Mouse (Mus musculus): ENCODE results near the gene Eef1akmt2. TPM values are rescaled to one million over a fixed set of nuclear protein-coding genes. Genes with fewer than 3 reads are reported as not detected.
A peak's percentile ranks its signal among the peaks of the same experiment; 100 is the strongest.

Gene Eef1akmt2
- polyA plus RNA-seq, 1 experiment from 2014 or later: 42.0 TPM

GRCm38 (mm10) chr7:132859042-132859958, 6.8 kb upstream of the Eef1akmt2 start, which contains the start of gene Abraxas2:
TSS of gene Abraxas2 (plus strand) at chr7:132859225.
- WGBS: under 1% methylated on average over 52 of the region's 53 CpGs

GRCm38 (mm10) chr7:132858043-132858608, 5.7 kb upstream of the Eef1akmt2 start:
- WGBS: 78% methylated on average over 5 of the region's 5 CpGs
- Histone ChIP-seq H3K27me3 (ENCODE audit: control insufficient read depth, insufficient read depth, low read length) (no peaks in the 10 kb centered on the region), H3K4me3 (ENCODE audit: control insufficient read depth in 1 of 2, insufficient read depth in 1 of 2, low read depth in 1 of 2, low read length in 2 of 2) (no peak overlapping the region), H3K36me3 (ENCODE audit: control insufficient read depth, insufficient read depth, low read length) (no peaks in the 10 kb centered on the region), H3K4me2 (ENCODE audit: low read length) (no peak overlapping the region), H3K9me3 (ENCODE audit: control insufficient read depth, low read length) (no peaks in the 10 kb centered on the region), H3K4me1 (ENCODE audit: control insufficient read depth in 2 of 2, insufficient read depth in 2 of 2, low read length in 2 of 2) (peaks cover 0 to 9% of the 10 kb centered on the region in 2 experiments; a peak in 2 of 4 replicates), H3K27ac (replicated peaks in 1 of 2; ENCODE audit: control insufficient read depth in 1 of 2, insufficient read depth in 1 of 2, low read depth in 2 of 2, low read length in 2 of 2) (no peak overlapping the region), H3K9ac (ENCODE audit: low read length) (no peak overlapping the region)
- no peak for ATAC-seq (ENCODE audit: insufficient number of reproducible peaks, insufficient read depth, low FRiP score, low read depth)

More at GRCm38 (mm10) chr7:132859042-132859958, 6.8 kb upstream of the Eef1akmt2 start, which contains the start of gene Abraxas2:
- H3K27ac ChIP-seq (replicated peaks in 1 of 2; ENCODE audit: control insufficient read depth in 1 of 2, insufficient read depth in 1 of 2, low read depth in 2 of 2, low read length in 2 of 2): peak within 1 kb of the TSS; percentile 80 to 88
- H3K9me3 ChIP-seq (ENCODE audit: control insufficient read depth, low read length): no peaks in the 10 kb centered on the region
- no peaks in the 10 kb centered on the region for H3K27me3 ChIP-seq (ENCODE audit: control insufficient read depth, insufficient read depth, low read length)
- H3K4me3 ChIP-seq (ENCODE audit: control insufficient read depth in 1 of 2, insufficient read depth in 1 of 2, low read depth in 1 of 2, low read length in 2 of 2): peak within 1 kb of the TSS; percentile 89 to 95
- ATAC-seq (ENCODE audit: insufficient number of reproducible peaks, insufficient read depth, low FRiP score, low read depth): peak; percentile 84
- H3K9ac ChIP-seq (ENCODE audit: low read length): peak within 1 kb of the TSS; percentile 93
- no peaks in the 10 kb centered on the region for H3K36me3 ChIP-seq (ENCODE audit: control insufficient read depth, insufficient read depth, low read length)
- H3K4me1 ChIP-seq (ENCODE audit: control insufficient read depth in 2 of 2, insufficient read depth in 2 of 2, low read length in 2 of 2): peaks cover 0 to 9% of the 10 kb centered on the region in 2 experiments; a peak in 2 of 4 replicates
- H3K4me2 ChIP-seq (ENCODE audit: low read length): peak within 1 kb of the TSS; percentile 77

DNA sequence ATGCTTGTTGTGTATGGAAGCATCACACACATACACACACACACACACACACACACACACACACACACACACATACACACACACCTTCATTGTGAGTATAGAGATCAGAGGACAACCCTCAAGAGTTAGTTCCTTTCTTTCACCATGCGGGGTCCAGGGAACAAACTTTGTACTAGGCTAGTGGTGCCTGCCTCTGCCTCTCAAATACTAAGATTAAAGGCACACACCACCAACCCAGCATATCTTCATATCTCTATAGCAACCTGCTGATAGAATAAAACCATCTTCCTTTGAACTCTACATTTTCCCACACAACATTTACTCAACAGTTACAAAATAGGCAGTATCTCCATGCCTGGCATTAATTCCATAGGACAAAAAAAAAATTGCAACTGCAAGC, 3.6 kb upstream of the Eef1akmt2 start:
- Histone ChIP-seq H3K4me1 (ENCODE audit: control insufficient read depth in 2 of 2, insufficient read depth in 2 of 2, low read length in 2 of 2) (peaks cover 3 to 14% of the 10 kb centered on the region in 2 experiments; a peak in 3 of 4 replicates), H3K36me3 (ENCODE audit: control insufficient read depth, insufficient read depth, low read length) (no peaks in the 10 kb centered on the region), H3K27me3 (ENCODE audit: control insufficient read depth, insufficient read depth, low read length) (no peaks in the 10 kb centered on the region), H3K9ac (ENCODE audit: low read length) (no peak overlapping the region), H3K27ac (replicated peaks in 1 of 2; ENCODE audit: control insufficient read depth in 1 of 2, insufficient read depth in 1 of 2, low read depth in 2 of 2, low read length in 2 of 2) (no peak overlapping the region), H3K4me2 (ENCODE audit: low read length) (no peak overlapping the region), H3K9me3 (ENCODE audit: control insufficient read depth, low read length) (no peaks in the 10 kb centered on the region), H3K4me3 (ENCODE audit: control insufficient read depth in 1 of 2, insufficient read depth in 1 of 2, low read depth in 1 of 2, low read length in 2 of 2) (no peak overlapping the region)
- no peak for ATAC-seq (ENCODE audit: insufficient number of reproducible peaks, insufficient read depth, low FRiP score, low read depth)
- 65% methylated on average over 1 of the region's 1 CpGs for WGBS

DNA sequence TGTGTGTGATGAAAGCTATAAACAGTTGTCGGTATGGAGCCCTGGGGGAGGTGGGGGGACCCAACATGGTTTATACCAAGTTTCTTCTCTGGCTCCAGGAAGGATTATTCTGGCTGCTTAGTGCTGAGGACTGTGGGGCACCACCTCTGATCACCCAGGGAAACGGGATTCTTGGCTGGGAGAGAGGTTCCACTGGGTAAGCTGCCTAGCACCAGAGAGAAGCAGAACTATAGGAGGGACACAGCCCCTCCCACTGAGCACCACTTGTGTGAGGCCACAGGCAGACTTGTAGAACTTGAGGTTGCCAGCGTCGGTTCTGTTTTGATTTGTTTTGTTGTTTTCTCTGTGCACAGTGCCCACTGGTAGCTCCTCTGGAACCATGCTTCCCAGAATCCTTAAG, 1.5 kb upstream of the Eef1akmt2 start:
- Histone ChIP-seq H3K27me3 (ENCODE audit: control insufficient read depth, insufficient read depth, low read length) (no peaks in the 10 kb centered on the region), H3K36me3 (ENCODE audit: control insufficient read depth, insufficient read depth, low read length) (peaks cover 20% of the 10 kb centered on the region), H3K4me1 (ENCODE audit: control insufficient read depth in 2 of 2, insufficient read depth in 2 of 2, low read length in 2 of 2) (peaks cover 3 to 5% of the 10 kb centered on the region in 2 experiments; a peak in 2 of 4 replicates), H3K9me3 (ENCODE audit: control insufficient read depth, low read length) (no peaks in the 10 kb centered on the region), H3K4me2 (ENCODE audit: low read length) (no peak overlapping the region), H3K9ac (ENCODE audit: low read length) (no peak overlapping the region), H3K4me3 (ENCODE audit: control insufficient read depth in 1 of 2, insufficient read depth in 1 of 2, low read depth in 1 of 2, low read length in 2 of 2) (no peak overlapping the region), H3K27ac (replicated peaks in 1 of 2; ENCODE audit: control insufficient read depth in 1 of 2, insufficient read depth in 1 of 2, low read depth in 2 of 2, low read length in 2 of 2) (no peak overlapping the region)
- no peak for ATAC-seq (ENCODE audit: insufficient number of reproducible peaks, insufficient read depth, low FRiP score, low read depth)
- 73% methylated on average over 4 of the region's 4 CpGs for WGBS

- no peaks in the 10 kb centered on the region for H3K27me3 ChIP-seq (ENCODE audit: control insufficient read depth, insufficient read depth, low read length)
- peaks cover 26% of the 10 kb centered on the region for H3K36me3 ChIP-seq (ENCODE audit: control insufficient read depth, insufficient read depth, low read length)
- H3K9ac ChIP-seq (ENCODE audit: low read length): no peak overlapping the region
- no peak overlapping the region for H3K4me3 ChIP-seq (ENCODE audit: control insufficient read depth in 1 of 2, insufficient read depth in 1 of 2, low read depth in 1 of 2, low read length in 2 of 2)
- no peak overlapping the region for H3K27ac ChIP-seq (replicated peaks in 1 of 2; ENCODE audit: control insufficient read depth in 1 of 2, insufficient read depth in 1 of 2, low read depth in 2 of 2, low read length in 2 of 2)
- 90% methylated on average over 6 of the region's 6 CpGs for WGBS
- no peaks in the 10 kb centered on the region for H3K9me3 ChIP-seq (ENCODE audit: control insufficient read depth, low read length)
- peaks cover 3 to 5% of the 10 kb centered on the region in 2 experiments; a peak in 2 of 4 replicates for H3K4me1 ChIP-seq (ENCODE audit: control insufficient read depth in 2 of 2, insufficient read depth in 2 of 2, low read length in 2 of 2)
- no peak for ATAC-seq (ENCODE audit: insufficient number of reproducible peaks, insufficient read depth, low FRiP score, low read depth)
- no peak overlapping the region for H3K4me2 ChIP-seq (ENCODE audit: low read length)
These were observed 888 bp upstream of the Eef1akmt2 start for GRCm38 (mm10) chr7:132853361-132853760.

DNA sequence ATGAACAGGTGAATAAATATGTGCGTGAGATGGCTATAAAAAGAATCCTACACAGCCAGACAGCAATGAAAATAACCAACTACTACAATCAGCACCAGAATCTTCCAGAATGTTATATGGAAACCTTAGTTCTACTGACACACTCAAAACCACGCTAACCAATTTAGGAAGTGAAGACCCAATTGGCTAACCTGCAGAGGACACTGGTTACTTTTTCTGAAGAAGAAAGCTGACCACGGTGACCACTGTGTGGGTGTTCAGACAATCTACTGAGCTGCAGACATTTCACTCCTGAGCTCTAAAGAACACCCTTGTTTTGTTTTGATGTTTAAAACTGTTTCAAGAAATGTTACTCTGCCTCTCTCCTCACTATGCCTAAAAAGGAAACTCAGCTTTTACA, 9.3 kb downstream of the Eef1akmt2 start:
- Histone ChIP-seq H3K9ac (ENCODE audit: low read length) (no peak overlapping the region), H3K9me3 (ENCODE audit: control insufficient read depth, low read length) (no peaks in the 10 kb centered on the region), H3K4me1 (ENCODE audit: control insufficient read depth in 2 of 2, insufficient read depth in 2 of 2, low read length in 2 of 2) (peaks cover 0 to 3% of the 10 kb centered on the region in 2 experiments; a peak in 2 of 4 replicates), H3K27ac (replicated peaks in 1 of 2; ENCODE audit: control insufficient read depth in 1 of 2, insufficient read depth in 1 of 2, low read depth in 2 of 2, low read length in 2 of 2) (no peak overlapping the region), H3K4me3 (ENCODE audit: control insufficient read depth in 1 of 2, insufficient read depth in 1 of 2, low read depth in 1 of 2, low read length in 2 of 2) (no peak overlapping the region), H3K36me3 (ENCODE audit: control insufficient read depth, insufficient read depth, low read length) (peaks cover 50% of the 10 kb centered on the region), H3K4me2 (ENCODE audit: low read length) (no peak overlapping the region), H3K27me3 (ENCODE audit: control insufficient read depth, insufficient read depth, low read length) (no peaks in the 10 kb centered on the region)
- WGBS: 87% methylated on average over 3 of the region's 3 CpGs
- ATAC-seq (ENCODE audit: insufficient number of reproducible peaks, insufficient read depth, low FRiP score, low read depth): no peak

GRCm38 (mm10) chr7:132842455-132842854, 10.0 kb downstream of the Eef1akmt2 start:
- Histone ChIP-seq H3K36me3 (ENCODE audit: control insufficient read depth, insufficient read depth, low read length) (peaks cover 43% of the 10 kb centered on the region), H3K9ac (ENCODE audit: low read length) (no peak overlapping the region), H3K4me1 (ENCODE audit: control insufficient read depth in 2 of 2, insufficient read depth in 2 of 2, low read length in 2 of 2) (peaks cover 0 to 3% of the 10 kb centered on the region in 2 experiments; a peak in 2 of 4 replicates), H3K4me2 (ENCODE audit: low read length) (no peak overlapping the region), H3K4me3 (ENCODE audit: control insufficient read depth in 1 of 2, insufficient read depth in 1 of 2, low read depth in 1 of 2, low read length in 2 of 2) (no peak overlapping the region), H3K27me3 (ENCODE audit: control insufficient read depth, insufficient read depth, low read length) (no peaks in the 10 kb centered on the region), H3K9me3 (ENCODE audit: control insufficient read depth, low read length) (no peaks in the 10 kb centered on the region), H3K27ac (replicated peaks in 1 of 2; ENCODE audit: control insufficient read depth in 1 of 2, insufficient read depth in 1 of 2, low read depth in 2 of 2, low read length in 2 of 2) (no peak overlapping the region)
- WGBS: 90% methylated on average over 1 of the region's 1 CpGs
- no peak for ATAC-seq (ENCODE audit: insufficient number of reproducible peaks, insufficient read depth, low FRiP score, low read depth)
